Mouse (Mus musculus) lung, embryonic 14.5 days (tissue): ENCODE data around the gene Crlf1. TPM values are rescaled to one million over a fixed set of nuclear protein-coding genes. Genes with fewer than 3 reads are reported as not detected.

Experiments used
- ATAC-seq: fragments of 200-750 bp; cut with Nextera tagmentation; 2 replicates; pipeline ENCODE4 v1.8.0; 2017; ENCODE audit warnings: mild to moderate bottlenecking, moderate TSS enrichment, moderate library complexity; ENCODE audit not compliant: insufficient read depth
- DNase-seq: peaks from one replicate; pipeline ENCODE4 v3.0.0-alpha.2; 2015
- H3K27ac ChIP-seq: fragments of 300-500 bp; sonication (generic); 2 replicates; pipeline ENCODE4 v1.5.1; 2014; ENCODE audit warnings: low read depth, mild to moderate bottlenecking, moderate library complexity
- H3K27me3 ChIP-seq: fragments of 300-500 bp; sonication (generic); 2 replicates; pipeline ENCODE4 v1.6.1; 2014; ENCODE audit warnings: low read length, control low read depth; ENCODE audit not compliant: insufficient read depth
- H3K36me3 ChIP-seq: fragments of 300-500 bp; sonication (generic); 2 replicates; pipeline ENCODE4 v1.6.1; 2014; ENCODE audit warnings: control low read depth; ENCODE audit not compliant: insufficient read depth
- H3K4me1 ChIP-seq: fragments of 300-500 bp; sonication (generic); 2 replicates; pipeline ENCODE4 v1.6.1; 2014; ENCODE audit warnings: antibody characterized with exemption, control low read depth; ENCODE audit not compliant: insufficient read depth
- H3K4me2 ChIP-seq: fragments of 300-500 bp; sonication (generic); 2 replicates; pipeline ENCODE4 v1.6.1; 2014; ENCODE audit warnings: mild to moderate bottlenecking
- H3K4me3 ChIP-seq: fragments of 300-500 bp; sonication (generic); 2 replicates; pipeline ENCODE4 v1.5.1; 2014; ENCODE audit warnings: low read depth, low read length
- H3K9ac ChIP-seq: fragments of 300-500 bp; sonication (generic); 2 replicates; pipeline ENCODE4 v1.6.1; 2014
- H3K9me3 ChIP-seq: fragments of 300-500 bp; sonication (generic); 2 replicates; pipeline ENCODE4 v1.6.1; 2016; ENCODE audit warnings: low read depth, low read length, control low read depth
- CTCF ChIP-seq: IDR thresholded peaks from 2 replicates; pipeline ENCODE4 v1.5.1; 2016; ENCODE audit warnings: antibody characterized with exemption, low read depth
- WGBS: fragments of 180-500 bp; shearing (Covaris S2); extraction: QIAGEN DNeasy Blood & Tissue Kit; methylation state at CpG from one replicate; pipeline ENCODE4 v1.1.7; 2014; 5-methylcytosine and 5-hydroxymethylcytosine counted together
- polyA plus RNA-seq: library from polyadenylated mRNA; unstranded; fragments of >200 nt; fragmentation: Nextera tagmentation; extraction: Ambion mirVana; gene quantifications from 2 replicates; pipeline ENCODE4 v1.2.1, GENCODE M21; 2014

Gene Crlf1
- polyA plus RNA-seq, 1 experiment from 2014 or later, result 165 TPM

GRCm38 (mm10) chr8:70456996-70457395 lies 36.0 kb upstream of the Crlf1 start:
- ATAC-seq, result no peak
- DNase-seq, result no peak
- Histone ChIP-seq H3K4me2 (no peak overlapping the region), H3K9me3 (no peaks in the 10 kb centered on the region), H3K9ac (no peak overlapping the region), H3K4me3 (no peak overlapping the region), H3K4me1 (no peaks in the 10 kb centered on the region), H3K27me3 (no peaks in the 10 kb centered on the region), H3K36me3 (peaks cover 8% of the 10 kb centered on the region), H3K27ac (no peak overlapping the region)
- no peak for TF ChIP-seq CTCF
- 92% methylated on average over 1 of the region's 1 CpGs for WGBS

DNA sequence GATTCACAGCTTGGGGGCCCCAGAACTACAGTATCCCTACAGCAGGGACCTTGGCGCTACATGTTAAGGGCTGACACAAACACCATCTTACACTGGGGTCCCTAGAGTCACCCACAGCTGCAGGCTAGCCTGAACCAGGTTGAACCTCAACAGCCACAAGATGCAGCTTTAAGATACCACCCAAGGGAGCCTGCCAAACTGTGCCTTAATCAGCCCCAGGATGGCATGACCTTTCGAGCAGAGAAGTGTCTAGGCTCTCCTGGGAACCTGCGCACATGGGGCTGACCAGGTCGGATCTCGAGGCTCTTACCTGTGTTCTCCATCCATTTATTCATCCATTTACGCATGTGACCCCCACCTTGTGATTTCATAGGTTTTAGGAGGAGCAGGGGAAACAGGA lies 35.1 kb upstream of the Crlf1 start:
- ATAC-seq, result no peak
- 88% methylated on average over 6 of the region's 6 CpGs for WGBS
- Histone ChIP-seq H3K4me3 (no peak overlapping the region), H3K9me3 (no peaks in the 10 kb centered on the region), H3K27ac (no peak overlapping the region), H3K36me3 (no peaks in the 10 kb centered on the region), H3K9ac (no peak overlapping the region), H3K4me2 (no peak overlapping the region), H3K27me3 (no peaks in the 10 kb centered on the region), H3K4me1 (no peaks in the 10 kb centered on the region)
- no peak for DNase-seq
- no peak for TF ChIP-seq CTCF

- no peaks in the 10 kb centered on the region for H3K36me3 ChIP-seq
- TF ChIP-seq CTCF, result no peak
- H3K9ac ChIP-seq, result no peak overlapping the region
- H3K27me3 ChIP-seq, result no peaks in the 10 kb centered on the region
- no peak overlapping the region for H3K4me2 ChIP-seq
- H3K9me3 ChIP-seq, result no peaks in the 10 kb centered on the region
- 73% methylated on average over 3 of the region's 3 CpGs for WGBS
- no peak overlapping the region for H3K27ac ChIP-seq
- H3K4me1 ChIP-seq, result no peaks in the 10 kb centered on the region
- no peak overlapping the region for H3K4me3 ChIP-seq
- ATAC-seq, result no peak
- no peak for DNase-seq
Measured at GRCm38 (mm10) chr8:70458462-70458861, 34.5 kb upstream of the Crlf1 start.

GRCm38 (mm10) chr8:70459636-70460035 lies 33.3 kb upstream of the Crlf1 start:
- WGBS, result 97% methylated on average over 2 of the region's 2 CpGs
- Histone ChIP-seq H3K27ac (no peak overlapping the region), H3K9me3 (no peaks in the 10 kb centered on the region), H3K9ac (no peak overlapping the region), H3K36me3 (no peaks in the 10 kb centered on the region), H3K4me1 (no peaks in the 10 kb centered on the region), H3K27me3 (no peaks in the 10 kb centered on the region), H3K4me3 (no peak overlapping the region), H3K4me2 (no peak overlapping the region)
- DNase-seq (no peak), ATAC-seq (no peak)
- peak; percentile 31; the same call in 1 of the 2 replicates for TF ChIP-seq CTCF

DNA sequence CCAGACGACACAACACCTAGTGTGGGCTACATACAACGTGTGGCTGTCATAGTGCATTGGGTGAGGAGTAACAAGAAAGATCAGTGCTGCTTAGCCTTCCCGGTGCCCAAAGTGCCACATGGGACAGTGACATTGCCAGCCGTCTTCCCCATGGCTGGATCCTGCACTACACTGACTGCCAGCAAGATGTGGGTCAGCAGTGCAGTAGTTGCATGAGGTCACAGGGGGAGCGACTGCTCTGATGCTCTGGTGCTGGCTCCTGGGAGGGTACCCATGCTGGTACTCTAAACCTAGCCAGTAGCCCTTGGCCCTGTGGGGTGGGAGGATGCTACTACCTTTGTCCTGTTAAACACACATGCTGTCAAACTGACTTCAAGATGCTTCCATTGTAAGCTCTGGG lies 32.8 kb upstream of the Crlf1 start:
- H3K4me1 ChIP-seq, result no peaks in the 10 kb centered on the region
- no peaks in the 10 kb centered on the region for H3K9me3 ChIP-seq
- no peak for DNase-seq
- no peaks in the 10 kb centered on the region for H3K36me3 ChIP-seq
- no peak overlapping the region for H3K9ac ChIP-seq
- ATAC-seq, result no peak
- WGBS, result 82% methylated on average over 5 of the region's 5 CpGs
- TF ChIP-seq CTCF, result no peak
- no peaks in the 10 kb centered on the region for H3K27me3 ChIP-seq
- no peak overlapping the region for H3K4me3 ChIP-seq
- H3K27ac ChIP-seq, result no peak overlapping the region
- H3K4me2 ChIP-seq, result no peak overlapping the region

DNA sequence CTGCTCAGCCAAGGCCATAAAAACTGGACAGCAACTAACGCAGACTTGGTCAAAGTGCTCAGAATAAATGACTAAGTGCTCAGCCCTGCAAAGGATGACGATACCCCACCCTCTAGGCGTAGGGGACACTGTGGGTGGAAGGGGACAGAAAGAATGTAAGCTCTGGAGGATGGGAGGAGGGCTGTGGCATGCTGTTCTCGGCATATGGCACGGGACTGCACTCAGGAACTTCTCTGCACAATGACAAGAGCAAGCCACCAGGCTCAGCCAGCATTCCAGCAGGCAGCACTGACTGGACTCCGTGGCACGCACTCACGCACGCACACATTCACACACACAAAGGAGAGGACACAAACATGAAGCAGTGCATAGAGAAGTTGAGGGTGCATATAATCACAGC lies 32.4 kb upstream of the Crlf1 start:
- no peak for DNase-seq
- no peak overlapping the region for H3K4me2 ChIP-seq

DNA sequence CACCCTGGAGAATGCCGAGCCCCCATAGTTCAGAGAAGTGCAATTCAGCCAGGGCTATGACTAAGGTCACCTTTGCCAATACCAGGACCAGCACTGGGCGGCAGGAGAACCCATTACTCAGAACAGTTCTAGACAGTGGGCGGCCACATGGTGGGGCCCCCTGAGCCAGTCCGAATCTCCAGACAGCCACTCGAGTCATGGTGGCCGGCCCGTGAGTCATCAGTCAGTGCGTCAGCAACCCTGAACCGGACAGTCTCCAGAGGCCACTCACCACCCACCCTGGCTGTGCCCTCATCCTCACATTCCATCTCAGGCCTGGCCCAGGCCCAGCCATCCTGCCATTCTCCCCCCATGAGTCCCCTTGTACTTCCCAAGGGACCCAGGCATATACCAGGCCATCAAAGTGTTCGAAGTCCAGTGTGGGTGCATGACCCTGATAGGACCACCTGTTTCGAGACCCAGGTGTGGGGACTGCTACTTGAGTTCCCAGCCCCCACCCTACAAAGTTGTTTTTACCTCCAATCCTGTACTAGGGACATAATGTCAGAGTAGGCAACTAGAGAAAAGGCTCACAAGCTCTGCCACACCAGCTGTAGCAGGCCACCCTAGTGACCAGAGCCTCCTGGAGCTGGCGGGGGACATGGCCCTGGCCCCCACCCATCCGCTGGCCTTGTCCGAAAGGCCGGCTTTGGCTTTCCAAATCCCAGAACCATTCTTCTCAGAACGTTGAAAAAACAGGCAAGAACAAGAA lies 31.0 kb upstream of the Crlf1 start:
- no peak for TF ChIP-seq CTCF
- no peaks in the 10 kb centered on the region for H3K9me3 ChIP-seq
- no peaks in the 10 kb centered on the region for H3K27me3 ChIP-seq
- no peaks in the 10 kb centered on the region for H3K4me1 ChIP-seq
- ATAC-seq (peak; percentile 10; the same call in 1 of the 2 replicates), DNase-seq (no peak)
- 85% methylated on average over 16 of the region's 16 CpGs for WGBS
- H3K27ac ChIP-seq, result no peak overlapping the region
- no peak overlapping the region for H3K4me2 ChIP-seq
- no peak overlapping the region for H3K9ac ChIP-seq
- no peak overlapping the region for H3K4me3 ChIP-seq
- H3K36me3 ChIP-seq, result no peaks in the 10 kb centered on the region

More for the DNA sequence above, 32.4 kb upstream of the Crlf1 start:
- ATAC-seq, result no peak
- no peak for TF ChIP-seq CTCF
- H3K4me1 ChIP-seq, result no peaks in the 10 kb centered on the region
- no peaks in the 10 kb centered on the region for H3K9me3 ChIP-seq
- no peak overlapping the region for H3K9ac ChIP-seq
- no peaks in the 10 kb centered on the region for H3K36me3 ChIP-seq
- H3K4me3 ChIP-seq, result no peak overlapping the region
- no peaks in the 10 kb centered on the region for H3K27me3 ChIP-seq
- 69% methylated on average over 9 of the region's 9 CpGs for WGBS
- H3K27ac ChIP-seq, result no peak overlapping the region
